Mouse (Mus musculus) limb, embryonic 10.5 days (tissue): ENCODE results near the gene Cabp1. TPM values are rescaled to one million over a fixed set of nuclear protein-coding genes. Genes with fewer than 3 reads are reported as not detected.

Experiments used
- DNase-seq: peaks from one replicate; pipeline ENCODE4 v3.0.0-alpha.2; 2017; ENCODE audit warnings: low spot score
- H3K27ac ChIP-seq: fragments of 300-500 bp; sonication (generic); 2 replicates; pipeline ENCODE4 v1.5.1; 2016; ENCODE audit warnings: mild to moderate bottlenecking
- H3K27me3 ChIP-seq: fragments of 300-500 bp; sonication (generic); 2 replicates; pipeline ENCODE4 v1.6.1; 2016; ENCODE audit warnings: low read depth, mild to moderate bottlenecking; ENCODE audit not compliant: poor library complexity, severe bottlenecking
- H3K36me3 ChIP-seq: fragments of 300-500 bp; sonication (generic); 2 replicates; pipeline ENCODE4 v1.6.1; 2016; ENCODE audit warnings: mild to moderate bottlenecking, moderate library complexity
- H3K4me1 ChIP-seq: fragments of 300-500 bp; sonication (generic); 2 replicates; pipeline ENCODE4 v1.6.1; 2016
- H3K4me3 ChIP-seq: fragments of 300-500 bp; sonication (generic); 2 replicates; pipeline ENCODE4 v1.5.1; 2016; ENCODE audit warnings: mild to moderate bottlenecking, moderate library complexity
- H3K9me3 ChIP-seq: fragments of 300-500 bp; sonication (generic); replicated peaks from 2 replicates; pipeline ENCODE4 v1.6.1; 2016; ENCODE audit warnings: mild to moderate bottlenecking
- WGBS: fragments of 180-500 bp; shearing (Covaris S2); methylation state at CpG from one replicate; pipeline ENCODE4 v1.1.7; 2016; 5-methylcytosine and 5-hydroxymethylcytosine counted together
- polyA plus RNA-seq: library from polyadenylated mRNA; unstranded; fragments of >200 nt; fragmentation: Nextera tagmentation; extraction: Ambion mirVana; gene quantifications from 2 replicates; pipeline ENCODE4 v1.2.1, GENCODE M21; 2016

Cabp1 gene
- polyA plus RNA-seq, result 1.9 and 2.6 TPM in 2 replicates

GRCm38 (mm10) chr5:115193669-115194625 lies at the start of gene Cabp1:
Gene Cabp1 (minus strand): TSS chr5:115194381.
- peaks cover 55% of the 10 kb centered on the region for H3K4me1 ChIP-seq
- peak within 1 kb of the TSS; percentile 80 for H3K4me3 ChIP-seq
- WGBS, result under 1% methylated on average over 99 of the region's 116 CpGs
- peak within 1 kb of the TSS; percentile 75 for H3K27ac ChIP-seq
- H3K9me3 ChIP-seq, result no peaks in the 10 kb centered on the region
- H3K27me3 ChIP-seq, result peaks cover 69% of the 10 kb centered on the region
- no peaks in the 10 kb centered on the region for H3K36me3 ChIP-seq
- peak; percentile 84 for DNase-seq

GRCm38 (mm10) chr5:115240191-115240590 lies 46.0 kb upstream of the Cabp1 start:
- no peak for DNase-seq
- H3K4me3 ChIP-seq, result no peak overlapping the region
- H3K27ac ChIP-seq, result no peak overlapping the region
- H3K27me3 ChIP-seq, result peaks cover under 1% of the 10 kb centered on the region; the same call in 1 of the 2 replicates
- H3K9me3 ChIP-seq, result no peaks in the 10 kb centered on the region
- H3K4me1 ChIP-seq, result peaks cover 35% of the 10 kb centered on the region
- H3K36me3 ChIP-seq, result peaks cover 56% of the 10 kb centered on the region
- WGBS, result 91% methylated on average over 11 of the region's 11 CpGs

GRCm38 (mm10) chr5:115238729-115239195 lies 44.6 kb upstream of the Cabp1 start:
- Histone ChIP-seq H3K9me3 (no peaks in the 10 kb centered on the region), H3K27ac (no peak overlapping the region), H3K4me3 (peak overlapping the region; percentile 74), H3K36me3 (peaks cover 42% of the 10 kb centered on the region), H3K4me1 (peaks cover 43% of the 10 kb centered on the region), H3K27me3 (peaks cover 14% of the 10 kb centered on the region)
- WGBS, result 5% methylated on average over 11 of the region's 11 CpGs
- DNase-seq, result no peak

DNA sequence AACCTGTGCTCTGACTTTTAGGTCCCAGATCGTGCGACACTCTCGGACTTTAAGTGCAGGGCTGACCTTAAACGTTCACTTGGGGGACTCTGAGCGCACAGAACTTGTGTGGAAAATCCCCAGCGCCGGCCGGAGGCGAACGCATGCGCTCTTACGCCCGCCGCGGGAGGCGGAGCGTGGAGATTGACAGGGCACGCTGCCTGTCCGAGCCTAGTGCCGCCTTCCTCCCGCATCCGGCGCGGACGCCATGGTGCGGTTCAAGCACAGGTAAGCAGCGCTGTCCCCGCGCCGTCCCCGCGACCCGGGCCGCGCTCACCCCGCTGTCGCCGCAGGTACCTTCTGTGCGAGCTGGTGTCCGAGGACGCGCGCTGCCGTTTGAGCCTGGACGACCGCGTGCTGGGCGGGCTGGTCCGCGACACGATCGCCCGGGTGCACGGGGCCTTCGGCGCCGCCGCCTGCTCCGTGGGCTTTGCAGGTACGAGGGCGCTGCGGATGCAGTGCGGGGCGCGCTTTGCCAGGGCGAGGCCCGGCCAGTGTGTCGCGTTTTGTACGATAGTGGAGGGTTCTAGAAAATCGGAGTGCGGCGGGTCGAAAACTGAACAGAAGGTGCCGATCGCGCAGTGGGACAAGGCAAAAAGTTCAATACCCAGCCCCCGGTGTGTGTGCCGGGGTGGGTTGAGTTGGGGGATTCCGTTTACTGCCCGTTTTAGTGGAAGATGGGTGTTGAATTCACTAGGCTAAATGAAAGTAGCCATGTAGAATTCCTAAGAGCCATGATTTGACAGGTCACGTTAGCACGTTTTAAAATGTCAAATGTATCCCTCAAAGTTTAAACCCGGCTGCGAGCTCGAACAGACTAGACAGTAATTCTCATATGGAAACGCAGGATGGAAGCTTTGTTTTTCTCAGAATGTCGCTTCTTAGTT lies 43.9 kb upstream of the Cabp1 start:
- peaks cover 18% of the 10 kb centered on the region for H3K27me3 ChIP-seq
- H3K27ac ChIP-seq, result peak overlapping the region; percentile 79
- peaks cover 44% of the 10 kb centered on the region for H3K4me1 ChIP-seq
- H3K9me3 ChIP-seq, result no peaks in the 10 kb centered on the region
- H3K4me3 ChIP-seq, result peak overlapping the region; percentile 74
- DNase-seq, result peak; percentile 93
- H3K36me3 ChIP-seq, result peaks cover 35% of the 10 kb centered on the region
- WGBS, result under 1% methylated on average over 88 of the region's 88 CpGs

DNA sequence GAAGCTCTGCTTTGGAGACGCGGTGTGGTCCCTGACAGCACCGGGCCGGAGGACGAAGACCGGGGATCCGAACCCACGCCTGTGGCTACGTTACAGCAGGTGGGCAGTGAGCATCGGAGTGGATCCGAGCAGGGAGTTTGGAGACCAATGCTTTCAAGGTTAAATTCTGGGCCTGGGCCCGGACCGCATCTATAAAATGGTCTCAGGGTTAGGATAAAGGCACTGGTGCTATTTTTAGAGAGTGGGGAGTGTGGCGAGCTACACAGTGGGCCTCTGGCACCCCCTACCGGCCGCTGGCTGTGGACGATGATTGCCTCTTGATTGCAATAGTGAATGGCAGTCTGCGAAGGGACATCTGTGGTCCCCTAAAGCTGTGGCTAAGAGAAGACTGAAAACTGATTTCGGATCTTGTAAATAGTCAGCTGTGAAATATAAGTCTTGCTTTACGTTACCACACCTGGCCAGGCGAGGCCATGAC lies 41.6 kb upstream of the Cabp1 start, which contains the start of gene Pop5:
Pop5 (plus strand) TSS at position 51 of the 478 bp plus-strand sequence.
- DNase-seq, result peak; percentile 96
- Histone ChIP-seq H3K4me3 (peak within 1 kb of the TSS; percentile 66), H3K36me3 (peaks cover 12% of the 10 kb centered on the region), H3K9me3 (no peaks in the 10 kb centered on the region), H3K27ac (peak within 1 kb of the TSS; percentile 83), H3K4me1 (peaks cover 62% of the 10 kb centered on the region), H3K27me3 (peaks cover 26% of the 10 kb centered on the region)
- 3% methylated on average over 21 of the region's 21 CpGs for WGBS

- Histone ChIP-seq H3K27me3 (peaks cover 26% of the 10 kb centered on the region), H3K36me3 (peaks cover 8% of the 10 kb centered on the region), H3K9me3 (no peaks in the 10 kb centered on the region), H3K4me3 (peak overlapping the region; percentile 66), H3K4me1 (peaks cover 63% of the 10 kb centered on the region), H3K27ac (peak overlapping the region; percentile 83)
- under 1% methylated on average over 45 of the region's 45 CpGs for WGBS
- peak; percentile 67 for DNase-seq
Observed at GRCm38 (mm10) chr5:115235323-115235771, 41.2 kb upstream of the Cabp1 start.

GRCm38 (mm10) chr5:115234519-115234918 lies 40.3 kb upstream of the Cabp1 start:
- H3K9me3 ChIP-seq, result no peaks in the 10 kb centered on the region
- no peak overlapping the region for H3K4me3 ChIP-seq
- H3K4me1 ChIP-seq, result peaks cover 58% of the 10 kb centered on the region
- DNase-seq, result no peak
- H3K36me3 ChIP-seq, result no peaks in the 10 kb centered on the region
- WGBS, result 48% methylated on average over 6 of the region's 6 CpGs
- peaks cover 26% of the 10 kb centered on the region for H3K27me3 ChIP-seq
- no peak overlapping the region for H3K27ac ChIP-seq

DNA sequence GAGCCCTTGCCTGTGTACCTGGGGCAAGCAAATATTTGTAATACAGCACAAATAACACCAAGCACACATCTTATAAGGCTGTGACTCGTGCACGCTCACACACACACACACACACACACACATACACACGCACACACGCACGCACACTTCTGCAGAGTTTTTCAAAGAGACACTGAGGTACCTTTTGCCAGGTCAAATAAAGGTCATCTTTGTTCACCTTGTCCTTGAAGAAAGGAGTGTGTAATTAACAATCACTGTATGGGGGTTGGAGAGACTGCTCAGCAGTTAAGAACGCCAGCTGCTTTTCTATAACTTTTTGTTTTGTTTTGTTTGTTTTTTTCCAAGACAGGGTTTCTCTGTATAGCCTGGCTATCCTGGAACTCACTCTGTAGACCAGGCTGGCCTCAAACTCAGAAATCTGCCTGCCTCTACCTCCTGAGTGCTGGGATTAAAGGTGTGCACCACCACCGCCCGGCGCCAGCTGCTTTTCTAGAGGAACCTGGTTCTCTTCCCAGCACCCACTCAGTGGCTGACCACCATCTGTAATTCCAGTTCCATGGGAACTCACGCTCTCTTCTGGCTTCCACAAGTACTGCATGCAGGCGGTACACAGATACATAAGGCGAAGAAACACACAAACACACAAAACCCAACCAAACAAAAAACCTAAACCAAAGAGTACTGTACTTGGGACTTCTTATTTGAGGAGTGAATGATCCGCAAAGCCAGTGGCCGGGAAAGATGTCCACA lies 39.0 kb upstream of the Cabp1 start:
- H3K27ac ChIP-seq, result no peak overlapping the region
- no peak for DNase-seq
- WGBS, result 92% methylated on average over 14 of the region's 14 CpGs

GRCm38 (mm10) chr5:115232516-115232915 lies 38.3 kb upstream of the Cabp1 start:
- no peak for DNase-seq
- no peak overlapping the region for H3K27ac ChIP-seq
- 47% methylated on average over 6 of the region's 6 CpGs for WGBS
- H3K4me1 ChIP-seq, result peaks cover 40% of the 10 kb centered on the region
- no peaks in the 10 kb centered on the region for H3K36me3 ChIP-seq
- H3K4me3 ChIP-seq, result no peak overlapping the region
- no peaks in the 10 kb centered on the region for H3K9me3 ChIP-seq
- H3K27me3 ChIP-seq, result peaks cover 26% of the 10 kb centered on the region

More for the DNA sequence above, 39.0 kb upstream of the Cabp1 start:
- no peaks in the 10 kb centered on the region for H3K36me3 ChIP-seq
- H3K4me1 ChIP-seq, result peaks cover 47% of the 10 kb centered on the region
- H3K9me3 ChIP-seq, result no peaks in the 10 kb centered on the region
- no peak overlapping the region for H3K4me3 ChIP-seq
- H3K27me3 ChIP-seq, result peaks cover 26% of the 10 kb centered on the region

- 54% methylated on average over 16 of the region's 16 CpGs for WGBS
- Histone ChIP-seq H3K4me1 (peaks cover 37% of the 10 kb centered on the region), H3K27ac (peak overlapping the region; percentile 62), H3K27me3 (peaks cover 26% of the 10 kb centered on the region), H3K36me3 (no peaks in the 10 kb centered on the region), H3K9me3 (no peaks in the 10 kb centered on the region), H3K4me3 (peak overlapping the region; percentile 17; the same call in 1 of the 2 replicates)
- no peak for DNase-seq
Observed at GRCm38 (mm10) chr5:115231552-115232120, 37.5 kb upstream of the Cabp1 start.

GRCm38 (mm10) chr5:115230830-115231551 lies 36.8 kb upstream of the Cabp1 start:
- H3K36me3 ChIP-seq, result no peaks in the 10 kb centered on the region
- H3K4me3 ChIP-seq, result peak overlapping the region; percentile 17; the same call in 1 of the 2 replicates
- H3K4me1 ChIP-seq, result peaks cover 42% of the 10 kb centered on the region
- no peaks in the 10 kb centered on the region for H3K9me3 ChIP-seq
- DNase-seq, result no peak
- WGBS, result 52% methylated on average over 15 of the region's 15 CpGs
- peak overlapping the region; percentile 62 for H3K27ac ChIP-seq
- H3K27me3 ChIP-seq, result peaks cover 26% of the 10 kb centered on the region
